Mouse (Mus musculus): ENCODE measurements around the gene Gm3336. TPM values are rescaled to one million over a fixed set of nuclear protein-coding genes. Genes with fewer than 3 reads are reported as not detected.
A peak's percentile ranks its signal among the peaks of the same experiment; 100 is the strongest.

The Gm3336 gene
- polyA plus RNA-seq, 1 experiment, result 0.26 TPM

- Histone ChIP-seq H3K36me3 (replicated peaks; ENCODE audit: low read length) (peaks cover 17% of the 10 kb centered on the region), H3K4me3 (replicated peaks) (peak overlapping the region; percentile 87), H3K27me3 (replicated peaks) (peaks cover 34% of the 10 kb centered on the region), H3K4me1 (peaks cover 55% of the 10 kb centered on the region), H3K9me3 (no peaks in the 10 kb centered on the region)
- TF ChIP-seq GATA1 (IDR thresholded peaks at IDR 0.05; ENCODE audit: borderline replicate concordance, low read length), result no peak
- no peak for TF ChIP-seq FLI1 (IDR thresholded peaks at IDR 0.05; ENCODE audit: low read length)
These were observed 33.8 kb downstream of the Gm3336 start for GRCm38 (mm10) chr8:70752000-70752764.

GRCm38 (mm10) chr8:70753151-70753550, 34.8 kb downstream of the Gm3336 start:
- no peak for TF ChIP-seq GATA1 (IDR thresholded peaks at IDR 0.05; ENCODE audit: borderline replicate concordance, low read length)
- TF ChIP-seq FLI1 (IDR thresholded peaks at IDR 0.05; ENCODE audit: low read length), result no peak
- Histone ChIP-seq H3K4me1 (peaks cover 61% of the 10 kb centered on the region), H3K27me3 (replicated peaks) (peaks cover 24% of the 10 kb centered on the region), H3K4me3 (replicated peaks) (peak overlapping the region; percentile 87), H3K36me3 (replicated peaks; ENCODE audit: low read length) (peaks cover 27% of the 10 kb centered on the region), H3K9me3 (no peaks in the 10 kb centered on the region)

GRCm38 (mm10) chr8:70754043-70754870, 35.9 kb downstream of the Gm3336 start, which contains the start of gene Rab3a:
TSS of gene Rab3a (plus strand) at chr8:70754679.
- Histone ChIP-seq H3K36me3 (replicated peaks; ENCODE audit: low read length) (peaks cover 37% of the 10 kb centered on the region), H3K4me1 (peaks cover 72% of the 10 kb centered on the region), H3K9me3 (no peaks in the 10 kb centered on the region), H3K27me3 (replicated peaks) (peaks cover 13% of the 10 kb centered on the region), H3K4me3 (replicated peaks) (peak within 1 kb of the TSS; percentile 93)
- TF ChIP-seq GATA1 (IDR thresholded peaks at IDR 0.05; ENCODE audit: borderline replicate concordance, low read length) (no peak), FLI1 (IDR thresholded peaks at IDR 0.05; ENCODE audit: low read length) (no peak)

GRCm38 (mm10) chr8:70754871-70755660, 36.7 kb downstream of the Gm3336 start:
- Histone ChIP-seq H3K4me1 (peaks cover 81% of the 10 kb centered on the region), H3K4me3 (replicated peaks) (peak overlapping the region; percentile 93), H3K9me3 (no peaks in the 10 kb centered on the region), H3K27me3 (replicated peaks) (peaks cover 5% of the 10 kb centered on the region), H3K36me3 (replicated peaks; ENCODE audit: low read length) (peaks cover 40% of the 10 kb centered on the region)
- TF ChIP-seq GATA1 (IDR thresholded peaks at IDR 0.05; ENCODE audit: borderline replicate concordance, low read length) (no peak), FLI1 (IDR thresholded peaks at IDR 0.05; ENCODE audit: low read length) (no peak)

- H3K36me3 ChIP-seq (replicated peaks; ENCODE audit: low read length), result peaks cover 40% of the 10 kb centered on the region
- H3K9me3 ChIP-seq, result no peaks in the 10 kb centered on the region
- no peaks in the 10 kb centered on the region for H3K27me3 ChIP-seq (replicated peaks)
- no peak for TF ChIP-seq FLI1 (IDR thresholded peaks at IDR 0.05; ENCODE audit: low read length)
- TF ChIP-seq GATA1 (IDR thresholded peaks at IDR 0.05; ENCODE audit: borderline replicate concordance, low read length), result no peak
- peaks cover 85% of the 10 kb centered on the region for H3K4me1 ChIP-seq
- H3K4me3 ChIP-seq (replicated peaks), result peak overlapping the region; percentile 93
These were observed 37.5 kb downstream of the Gm3336 start for GRCm38 (mm10) chr8:70755661-70756475.

GRCm38 (mm10) chr8:70756476-70757040, 38.2 kb downstream of the Gm3336 start:
- H3K27me3 ChIP-seq (replicated peaks), result no peaks in the 10 kb centered on the region
- peaks cover 90% of the 10 kb centered on the region for H3K4me1 ChIP-seq
- H3K36me3 ChIP-seq (replicated peaks; ENCODE audit: low read length), result peaks cover 40% of the 10 kb centered on the region
- no peak for TF ChIP-seq GATA1 (IDR thresholded peaks at IDR 0.05; ENCODE audit: borderline replicate concordance, low read length)
- no peak for TF ChIP-seq FLI1 (IDR thresholded peaks at IDR 0.05; ENCODE audit: low read length)
- H3K4me3 ChIP-seq (replicated peaks), result no peak overlapping the region
- H3K9me3 ChIP-seq, result no peaks in the 10 kb centered on the region

- peaks cover 92% of the 10 kb centered on the region for H3K4me1 ChIP-seq
- peaks cover 40% of the 10 kb centered on the region for H3K36me3 ChIP-seq (replicated peaks; ENCODE audit: low read length)
- H3K4me3 ChIP-seq (replicated peaks), result no peak overlapping the region
- no peaks in the 10 kb centered on the region for H3K9me3 ChIP-seq
- TF ChIP-seq GATA1 (IDR thresholded peaks at IDR 0.05; ENCODE audit: borderline replicate concordance, low read length) (no peak), FLI1 (IDR thresholded peaks at IDR 0.05; ENCODE audit: low read length) (no peak)
- no peaks in the 10 kb centered on the region for H3K27me3 ChIP-seq (replicated peaks)
These were observed 39.4 kb downstream of the Gm3336 start for GRCm38 (mm10) chr8:70757523-70758307.

- no peaks in the 10 kb centered on the region for H3K9me3 ChIP-seq
- H3K27me3 ChIP-seq (replicated peaks), result no peaks in the 10 kb centered on the region
- H3K36me3 ChIP-seq (replicated peaks; ENCODE audit: low read length), result peaks cover 40% of the 10 kb centered on the region
- no peak for TF ChIP-seq FLI1 (IDR thresholded peaks at IDR 0.05; ENCODE audit: low read length)
- H3K4me3 ChIP-seq (replicated peaks), result no peak overlapping the region
- H3K4me1 ChIP-seq, result peaks cover 92% of the 10 kb centered on the region
These were observed 39.9 kb downstream of the Gm3336 start for GRCm38 (mm10) chr8:70758308-70758615.
